Mouse (Mus musculus) liver, embryonic 15.5 days (tissue): ENCODE data around the gene Nrxn3. TPM values are rescaled to one million over a fixed set of nuclear protein-coding genes. Genes with fewer than 3 reads are reported as not detected.

Experiments used
- ATAC-seq: fragments of 200-750 bp; cut with Nextera tagmentation; 2 replicates; pipeline ENCODE4 v1.8.0; 2017; ENCODE audit warnings: moderate number of reproducible peaks, mild to moderate bottlenecking, moderate library complexity; ENCODE audit not compliant: insufficient read depth
- H3K27ac ChIP-seq: fragments of 300-500 bp; sonication (generic); replicated peaks from 2 replicates; pipeline ENCODE4 v1.5.1; 2015; ENCODE audit warnings: mild to moderate bottlenecking, inconsistent platforms
- H3K27me3 ChIP-seq: fragments of 300-500 bp; sonication (generic); 2 replicates; pipeline ENCODE4 v1.6.1; 2015; ENCODE audit warnings: mild to moderate bottlenecking, inconsistent platforms
- H3K36me3 ChIP-seq: fragments of 300-500 bp; sonication (generic); replicated peaks from 2 replicates; pipeline ENCODE4 v1.6.1; 2015; ENCODE audit warnings: moderate library complexity, mild to moderate bottlenecking, inconsistent platforms
- H3K4me1 ChIP-seq: fragments of 300-500 bp; sonication (generic); replicated peaks from 2 replicates; pipeline ENCODE4 v1.6.1; 2015; ENCODE audit warnings: inconsistent platforms
- H3K4me2 ChIP-seq: fragments of 300-500 bp; sonication (generic); 2 replicates; pipeline ENCODE4 v1.6.1; 2015; ENCODE audit warnings: moderate library complexity, mild to moderate bottlenecking, inconsistent platforms
- H3K4me3 ChIP-seq: fragments of 300-500 bp; sonication (generic); replicated peaks from 2 replicates; pipeline ENCODE4 v1.5.1; 2015; ENCODE audit warnings: mild to moderate bottlenecking, inconsistent platforms
- H3K9ac ChIP-seq: fragments of 300-500 bp; sonication (generic); 2 replicates; pipeline ENCODE4 v1.6.1; 2015; ENCODE audit warnings: moderate library complexity, mild to moderate bottlenecking, inconsistent platforms
- H3K9me3 ChIP-seq: fragments of 300-500 bp; sonication (generic); replicated peaks from 2 replicates; pipeline ENCODE4 v1.6.1; 2016; ENCODE audit warnings: inconsistent platforms
- WGBS: fragments of 180-500 bp; shearing (Covaris S2); methylation state at CpG from one replicate; pipeline ENCODE4 v1.1.7; 2015; ENCODE audit warnings: mixed read lengths; ENCODE audit not compliant: insufficient replicate concordance; 5-methylcytosine and 5-hydroxymethylcytosine counted together
- polyA plus RNA-seq: library from polyadenylated mRNA; unstranded; fragments of >200 nt; fragmentation: Nextera tagmentation; extraction: Ambion mirVana; gene quantifications from 2 replicates; pipeline ENCODE4 v1.2.1, GENCODE M21; 2015

The Nrxn3 gene
- polyA plus RNA-seq, 1 experiment from 2014 or later = 0.38 TPM

GRCm38 (mm10) chr12:89909578-89909977 is 1186.9 kb downstream of the Nrxn3 start:
- no peaks in the 10 kb centered on the region for H3K9me3 ChIP-seq
- H3K9ac ChIP-seq = no peak overlapping the region
- no peaks in the 10 kb centered on the region for H3K4me1 ChIP-seq
- H3K4me3 ChIP-seq = no peak overlapping the region
- WGBS = 62% methylated on average over 3 of the region's 3 CpGs
- no peak overlapping the region for H3K4me2 ChIP-seq
- no peaks in the 10 kb centered on the region for H3K36me3 ChIP-seq
- H3K27me3 ChIP-seq = no peaks in the 10 kb centered on the region
- H3K27ac ChIP-seq = no peak overlapping the region
- ATAC-seq = no peak

DNA sequence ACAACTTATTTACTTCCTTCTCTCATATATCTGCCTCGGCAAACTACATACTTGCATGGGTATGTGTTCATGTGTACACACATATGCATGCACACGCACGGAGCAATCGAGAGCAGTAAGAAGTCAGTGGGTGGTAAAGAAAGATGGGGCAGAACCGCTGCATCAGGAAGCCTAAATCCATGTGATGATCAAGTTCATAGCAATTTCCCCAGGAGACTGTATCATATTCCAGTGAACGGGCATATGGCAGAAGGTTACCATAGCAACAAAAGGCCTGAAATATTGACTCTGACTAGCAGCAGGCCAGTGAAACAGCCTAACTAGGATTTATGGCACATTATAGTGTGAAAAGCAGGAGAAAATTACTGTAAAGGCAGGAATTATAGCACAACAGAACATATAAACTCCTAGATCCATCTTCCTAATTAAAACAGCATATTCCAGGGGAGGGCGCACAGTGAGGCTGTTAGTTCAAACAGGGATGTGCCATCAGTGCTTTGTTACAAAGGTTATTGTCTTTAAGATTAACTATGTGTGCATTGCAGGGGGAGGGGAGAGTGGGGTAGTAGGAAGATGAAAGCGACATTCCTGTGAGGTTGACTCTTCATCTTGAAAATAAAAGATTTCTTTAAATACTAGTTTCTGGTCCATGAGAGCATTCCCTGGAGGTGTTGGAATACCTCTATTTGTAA is 1195.6 kb downstream of the Nrxn3 start:
- WGBS = 72% methylated on average over 8 of the region's 8 CpGs
- Histone ChIP-seq H3K9ac (no peak overlapping the region), H3K27me3 (no peaks in the 10 kb centered on the region)

DNA sequence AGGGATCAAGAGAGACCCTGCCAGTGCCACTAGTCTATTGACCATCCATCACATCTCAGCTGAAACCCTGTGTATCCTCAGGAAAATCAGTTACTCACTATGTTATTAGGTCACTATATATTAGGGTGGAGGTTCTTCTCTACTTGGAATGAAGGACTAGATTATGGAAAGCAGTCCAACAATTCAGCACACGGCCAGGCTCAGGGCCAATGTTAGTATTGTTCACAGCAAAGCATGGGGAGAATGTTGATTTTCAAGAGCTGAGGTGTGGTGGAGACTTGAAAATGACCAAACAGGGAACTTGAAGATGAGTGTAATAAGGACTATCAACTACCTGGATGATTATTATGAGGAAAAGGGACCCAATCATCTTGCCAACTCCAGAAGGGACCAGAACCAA is 1209.7 kb downstream of the Nrxn3 start:
- Histone ChIP-seq H3K4me3 (no peak overlapping the region), H3K36me3 (no peaks in the 10 kb centered on the region), H3K27me3 (no peaks in the 10 kb centered on the region), H3K9ac (no peak overlapping the region), H3K4me1 (no peaks in the 10 kb centered on the region), H3K27ac (no peak overlapping the region), H3K9me3 (no peaks in the 10 kb centered on the region), H3K4me2 (no peak overlapping the region)
- 34% methylated on average over 1 of the region's 1 CpGs for WGBS
- no peak for ATAC-seq

More for the DNA sequence above, 1195.6 kb downstream of the Nrxn3 start:
- Histone ChIP-seq H3K36me3 (no peaks in the 10 kb centered on the region), H3K4me2 (no peak overlapping the region), H3K27ac (no peak overlapping the region), H3K4me1 (no peaks in the 10 kb centered on the region), H3K9me3 (no peaks in the 10 kb centered on the region), H3K4me3 (no peak overlapping the region)
- no peak for ATAC-seq

- Histone ChIP-seq H3K4me1 (no peaks in the 10 kb centered on the region), H3K9ac (no peak overlapping the region), H3K4me2 (no peak overlapping the region), H3K27me3 (no peaks in the 10 kb centered on the region), H3K4me3 (no peak overlapping the region), H3K9me3 (no peaks in the 10 kb centered on the region), H3K27ac (no peak overlapping the region), H3K36me3 (no peaks in the 10 kb centered on the region)
- ATAC-seq = no peak
- 58% methylated on average over 5 of the region's 5 CpGs for WGBS
Observed at GRCm38 (mm10) chr12:89933630-89934029, 1211.0 kb downstream of the Nrxn3 start.

DNA sequence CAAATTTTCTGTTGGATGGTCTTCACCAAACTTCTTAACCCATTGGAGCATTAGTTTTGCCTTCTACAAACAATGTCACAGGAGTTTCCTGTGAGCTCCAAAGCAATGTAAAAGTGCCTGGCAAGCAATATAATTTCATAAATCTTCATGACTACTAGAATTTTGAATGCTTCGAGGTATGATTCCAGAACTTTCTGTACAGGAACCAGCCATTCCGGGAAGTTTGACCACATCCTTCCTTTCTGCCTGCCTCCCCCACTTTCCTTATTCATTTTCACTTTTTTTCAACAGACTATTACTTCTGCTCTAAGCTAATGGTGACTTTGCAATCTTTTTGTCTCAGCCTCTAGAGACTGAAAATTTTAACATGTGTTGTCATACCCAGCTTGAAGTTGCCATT is 1218.1 kb downstream of the Nrxn3 start:
- Histone ChIP-seq H3K4me1 (no peaks in the 10 kb centered on the region), H3K27ac (no peak overlapping the region), H3K36me3 (no peaks in the 10 kb centered on the region), H3K9ac (no peak overlapping the region), H3K4me2 (no peak overlapping the region), H3K4me3 (no peak overlapping the region), H3K27me3 (no peaks in the 10 kb centered on the region), H3K9me3 (no peaks in the 10 kb centered on the region)
- 23% methylated on average over 2 of the region's 2 CpGs for WGBS
- ATAC-seq = no peak

GRCm38 (mm10) chr12:89945911-89946502 is 1223.3 kb downstream of the Nrxn3 start:
- H3K27me3 ChIP-seq = no peaks in the 10 kb centered on the region
- H3K9me3 ChIP-seq = no peaks in the 10 kb centered on the region
- H3K27ac ChIP-seq = no peak overlapping the region
- no peak overlapping the region for H3K4me2 ChIP-seq
- ATAC-seq = no peak
- no peaks in the 10 kb centered on the region for H3K36me3 ChIP-seq
- H3K4me1 ChIP-seq = no peaks in the 10 kb centered on the region
- H3K4me3 ChIP-seq = no peak overlapping the region
- WGBS = 57% methylated on average over 2 of the region's 2 CpGs
- H3K9ac ChIP-seq = no peak overlapping the region

- no peak for ATAC-seq
- WGBS = 13% methylated on average over 5 of the region's 5 CpGs
Observed at GRCm38 (mm10) chr12:89946522-89946921, 1223.8 kb downstream of the Nrxn3 start.

GRCm38 (mm10) chr12:89953237-89953636 is 1230.6 kb downstream of the Nrxn3 start:
- H3K4me1 ChIP-seq = no peaks in the 10 kb centered on the region
- no peak overlapping the region for H3K9ac ChIP-seq
- no peak overlapping the region for H3K4me2 ChIP-seq
- H3K27ac ChIP-seq = no peak overlapping the region
- no peaks in the 10 kb centered on the region for H3K27me3 ChIP-seq
- no peak overlapping the region for H3K4me3 ChIP-seq
- H3K9me3 ChIP-seq = no peaks in the 10 kb centered on the region
- H3K36me3 ChIP-seq = no peaks in the 10 kb centered on the region
- ATAC-seq = no peak

More at GRCm38 (mm10) chr12:89946522-89946921, 1223.8 kb downstream of the Nrxn3 start:
- Histone ChIP-seq H3K27ac (no peak overlapping the region), H3K9me3 (no peaks in the 10 kb centered on the region), H3K27me3 (no peaks in the 10 kb centered on the region), H3K9ac (no peak overlapping the region), H3K36me3 (no peaks in the 10 kb centered on the region), H3K4me1 (no peaks in the 10 kb centered on the region), H3K4me3 (no peak overlapping the region), H3K4me2 (no peak overlapping the region)

DNA sequence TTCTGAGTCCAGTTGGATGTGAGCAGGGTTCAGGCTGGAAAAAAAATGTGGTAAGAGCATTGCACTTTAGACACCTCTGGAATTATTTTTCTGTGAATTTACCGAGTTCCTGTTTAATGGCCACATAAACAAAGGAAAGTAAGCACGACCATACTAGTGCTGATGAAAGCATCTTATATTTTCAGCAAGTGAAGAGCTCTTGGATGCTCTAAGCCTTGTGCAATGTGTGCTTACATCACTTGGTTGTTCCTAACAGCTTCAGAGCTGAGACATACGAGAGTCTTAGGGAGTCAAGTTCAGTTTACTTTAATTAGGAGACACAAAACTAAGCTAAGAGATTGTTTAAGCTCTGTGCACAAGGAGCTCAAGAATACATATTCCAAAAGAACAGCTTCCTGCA is 1231.0 kb downstream of the Nrxn3 start:
- ATAC-seq = no peak
- Histone ChIP-seq H3K4me2 (no peak overlapping the region), H3K4me3 (no peak overlapping the region), H3K27me3 (no peaks in the 10 kb centered on the region), H3K9ac (no peak overlapping the region), H3K9me3 (no peaks in the 10 kb centered on the region), H3K36me3 (no peaks in the 10 kb centered on the region), H3K27ac (no peak overlapping the region), H3K4me1 (no peaks in the 10 kb centered on the region)
- WGBS = 22% methylated on average over 3 of the region's 3 CpGs

DNA sequence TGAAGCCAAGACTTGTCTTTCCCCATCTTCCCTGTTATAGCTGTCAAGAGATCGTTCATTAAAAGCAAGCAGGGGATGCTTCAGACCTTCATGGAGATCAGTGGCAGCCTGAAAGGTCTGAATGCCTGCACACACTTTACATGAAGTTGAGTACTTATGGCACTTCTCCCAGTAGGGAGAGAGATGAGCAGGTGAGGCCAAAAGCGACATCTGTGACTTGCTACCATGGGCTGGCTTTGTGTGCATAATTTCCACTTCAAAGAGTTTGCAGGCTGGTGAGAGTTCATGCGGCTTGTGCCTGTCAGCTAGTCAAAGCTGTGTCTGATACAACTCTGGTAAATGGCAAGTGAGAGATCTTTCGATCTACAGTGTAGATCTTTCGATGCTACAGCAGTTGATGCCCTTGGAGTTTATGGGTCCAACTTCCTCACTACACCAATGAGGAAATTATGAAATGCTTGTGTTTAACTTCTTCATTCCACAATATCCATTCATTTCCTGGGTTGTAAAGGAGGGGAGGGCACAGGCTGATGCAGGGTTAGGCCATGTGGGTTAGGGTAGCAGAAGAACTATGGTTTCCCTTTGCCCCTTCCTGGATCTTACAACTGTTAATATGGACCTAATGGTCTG is 1231.9 kb downstream of the Nrxn3 start:
- H3K27ac ChIP-seq = no peak overlapping the region
- H3K4me3 ChIP-seq = no peak overlapping the region
- H3K9ac ChIP-seq = no peak overlapping the region
- no peaks in the 10 kb centered on the region for H3K27me3 ChIP-seq
- no peaks in the 10 kb centered on the region for H3K36me3 ChIP-seq
- H3K9me3 ChIP-seq = no peaks in the 10 kb centered on the region
- H3K4me2 ChIP-seq = no peak overlapping the region
- no peak for ATAC-seq
- H3K4me1 ChIP-seq = no peaks in the 10 kb centered on the region
- 45% methylated on average over 5 of the region's 5 CpGs for WGBS

DNA sequence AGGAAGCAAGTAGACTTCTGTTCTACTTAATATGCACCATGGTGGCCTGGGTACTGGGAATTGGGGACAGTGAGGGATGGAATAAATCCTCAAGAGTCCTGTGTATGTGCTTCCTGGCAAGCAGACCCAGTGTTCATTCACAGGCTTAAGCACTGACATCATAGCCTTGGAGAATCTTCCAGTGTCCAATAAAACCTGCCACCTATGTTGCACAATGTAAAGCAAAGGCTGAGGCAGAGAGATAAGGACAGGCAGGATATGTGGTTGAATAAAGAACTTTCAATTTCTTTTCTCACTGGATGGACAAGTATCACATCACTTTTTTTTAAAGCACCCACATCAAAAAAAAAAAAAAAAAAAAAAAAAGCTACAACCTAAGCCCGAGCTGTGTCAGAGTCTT is 1240.4 kb downstream of the Nrxn3 start:
- ATAC-seq = no peak
- WGBS = 9% methylated on average over 1 of the region's 1 CpGs
- no peak overlapping the region for H3K4me2 ChIP-seq
- H3K9ac ChIP-seq = no peak overlapping the region
- no peak overlapping the region for H3K27ac ChIP-seq
- no peaks in the 10 kb centered on the region for H3K9me3 ChIP-seq
- no peak overlapping the region for H3K4me3 ChIP-seq
- H3K4me1 ChIP-seq = no peaks in the 10 kb centered on the region
- no peaks in the 10 kb centered on the region for H3K27me3 ChIP-seq
- H3K36me3 ChIP-seq = no peaks in the 10 kb centered on the region
